Mouse (Mus musculus): ENCODE measurements around the gene Casd1. TPM values are rescaled to one million over a fixed set of nuclear protein-coding genes. Genes with fewer than 3 reads are reported as not detected.
"Not testable (repeated sequence)": the region's sequence is repeated elsewhere in the genome, so short reads cannot be mapped to it uniquely, and the experiment has no call there.

Casd1 gene
- polyA plus RNA-seq, 2 experiments from 2014 or later: 6.4 to 10.0 TPM

GRCm38 (mm10) chr6:4617911-4618310 is 17.3 kb downstream of the Casd1 start:
- ATAC-seq: no peak

GRCm38 (mm10) chr6:4631464-4631863 is 30.8 kb downstream of the Casd1 start:
- ATAC-seq: no peak

- ATAC-seq: no peak
Measured at GRCm38 (mm10) chr6:4633189-4633588, 32.5 kb downstream of the Casd1 start.

- no peak for ATAC-seq
Measured at GRCm38 (mm10) chr6:4634804-4635203, 34.2 kb downstream of the Casd1 start.

GRCm38 (mm10) chr6:4642068-4642467 is 41.4 kb downstream of the Casd1 start:
- ATAC-seq: no peak

GRCm38 (mm10) chr6:4647351-4647750 is 46.7 kb downstream of the Casd1 start:
- ATAC-seq: no peak

- no peak for ATAC-seq
Measured at GRCm38 (mm10) chr6:4652596-4653134, 52.0 kb downstream of the Casd1 start.

GRCm38 (mm10) chr6:4653741-4654140 is 53.1 kb downstream of the Casd1 start:
- not testable (repeated sequence) for ATAC-seq

- no peak for ATAC-seq
Measured at GRCm38 (mm10) chr6:4655466-4655865, 54.8 kb downstream of the Casd1 start.

GRCm38 (mm10) chr6:4655924-4656323 is 55.3 kb downstream of the Casd1 start:
- no peak for ATAC-seq

GRCm38 (mm10) chr6:4658861-4659260 is 58.2 kb downstream of the Casd1 start:
- ATAC-seq: no peak

- ATAC-seq: no peak
Measured at GRCm38 (mm10) chr6:4663516-4663915, 62.9 kb downstream of the Casd1 start.

GRCm38 (mm10) chr6:4664313-4664712 is 63.7 kb downstream of the Casd1 start:
- ATAC-seq: no peak

- no peak for ATAC-seq
Measured at GRCm38 (mm10) chr6:4665154-4665553, 64.5 kb downstream of the Casd1 start.

GRCm38 (mm10) chr6:4677356-4677761 is 76.7 kb downstream of the Casd1 start:
- ATAC-seq: no peak

GRCm38 (mm10) chr6:4679981-4680380 is 79.3 kb downstream of the Casd1 start:
- ATAC-seq: no peak

- no peak for ATAC-seq
Measured at GRCm38 (mm10) chr6:4680576-4680975, 79.9 kb downstream of the Casd1 start.

- no peak for ATAC-seq
Measured at GRCm38 (mm10) chr6:4684706-4685340, 84.2 kb downstream of the Casd1 start.

GRCm38 (mm10) chr6:4690438-4690837 is 89.8 kb downstream of the Casd1 start:
- ATAC-seq: no peak

Other genes starting within 250 kb of the Casd1 start
- gene Col1a2, start 96.0 kb upstream of the Casd1 start, polyA plus RNA-seq (2017; shearing (Covaris generic)): not detected
- under 1 TPM in 1 of 2 experiments, not detected in 1; 0.54 TPM for gene Sgce, start 146.4 kb downstream of the Casd1 start, polyA plus RNA-seq (2017; shearing (Covaris generic))
- gene Peg10, start 146.5 kb downstream of the Casd1 start, polyA plus RNA-seq (2017; shearing (Covaris generic)): under 1 TPM in 1 of 2 experiments, not detected in 1; 0.08 TPM

All from activated CD4-positive, CD25-positive, alpha-beta regulatory T cell, adult 4 months (primary cell).